Mouse (Mus musculus): ENCODE measurements at regions not wholly inside any gene's neighbourhood (a gene's known extent, or its start where the extent isn't known, plus 50 kb on each side); places are given as distances from the start of the nearest gene placed in this dataset.

DNA sequence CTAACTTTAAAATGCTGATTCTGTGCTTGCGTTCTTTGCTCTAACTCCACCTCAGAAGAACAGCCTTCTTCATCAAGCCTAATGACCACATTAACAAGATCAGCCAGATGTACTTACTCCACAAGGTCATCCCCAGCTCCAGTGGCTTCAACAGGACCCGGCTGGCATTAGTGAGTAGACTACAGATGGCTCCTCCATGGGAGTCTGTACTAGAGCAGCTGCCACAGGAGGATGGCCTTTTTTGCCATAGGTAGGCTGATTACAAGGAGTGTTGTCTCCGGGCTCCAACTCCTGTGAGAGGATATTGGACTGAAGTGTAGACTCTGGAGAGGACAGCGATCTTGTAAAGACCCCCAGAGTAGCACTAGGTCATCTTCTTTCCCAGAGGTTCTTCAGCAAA, 729.7 kb downstream of the Galc start:
- no peak for DNase-seq

DNA sequence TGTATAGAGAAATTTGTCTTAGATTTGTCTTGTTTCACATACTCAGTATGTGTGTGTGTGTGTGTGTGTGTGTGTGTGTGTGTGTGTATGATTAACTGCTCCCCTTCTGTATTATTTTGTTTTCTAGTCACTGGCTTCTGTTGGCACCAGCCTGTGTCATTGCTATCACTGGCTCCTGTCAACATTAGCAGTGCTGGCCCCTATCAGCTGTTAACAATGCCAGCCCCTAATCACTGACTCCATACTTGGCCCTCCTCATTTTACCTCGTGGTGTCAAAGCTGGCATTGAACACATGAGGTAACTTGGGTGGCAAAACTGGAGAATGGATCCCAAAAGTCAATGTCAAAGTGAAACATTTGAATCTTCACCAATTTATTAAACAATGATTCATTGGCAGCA, 733.3 kb downstream of the Galc start:
- no peak for DNase-seq

DNA sequence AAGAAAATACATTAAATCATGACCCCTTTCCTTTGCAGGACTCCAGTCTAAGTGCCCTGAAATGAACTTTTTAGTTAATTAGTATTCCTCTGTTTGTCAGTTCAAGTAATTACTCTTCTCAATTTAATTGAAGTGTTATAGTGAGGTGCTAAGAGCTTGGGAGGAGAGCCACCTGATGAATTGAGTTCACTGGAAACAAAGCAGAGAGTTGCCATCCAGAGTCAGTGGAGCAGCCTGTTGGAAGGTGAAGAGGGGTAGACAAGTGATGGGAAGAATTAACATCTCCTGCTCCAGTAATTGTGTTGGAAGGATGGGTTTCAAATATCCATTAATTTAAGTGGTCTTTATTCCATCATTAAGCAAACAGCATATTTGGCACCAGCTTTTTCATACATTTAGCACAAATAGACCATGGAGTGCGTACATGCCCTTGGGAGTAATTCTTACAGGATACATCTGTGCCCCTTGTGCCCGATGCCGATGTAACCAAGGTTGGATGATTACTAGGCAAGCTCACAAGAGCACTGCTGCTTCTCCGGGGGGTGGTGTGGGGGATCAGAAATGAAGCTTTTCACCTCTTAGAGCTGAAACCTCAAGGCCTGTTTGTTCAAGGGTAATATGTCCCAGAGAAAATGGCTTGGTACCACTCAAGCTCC, 739.3 kb downstream of the Galc start:
- no peak for DNase-seq

DNA sequence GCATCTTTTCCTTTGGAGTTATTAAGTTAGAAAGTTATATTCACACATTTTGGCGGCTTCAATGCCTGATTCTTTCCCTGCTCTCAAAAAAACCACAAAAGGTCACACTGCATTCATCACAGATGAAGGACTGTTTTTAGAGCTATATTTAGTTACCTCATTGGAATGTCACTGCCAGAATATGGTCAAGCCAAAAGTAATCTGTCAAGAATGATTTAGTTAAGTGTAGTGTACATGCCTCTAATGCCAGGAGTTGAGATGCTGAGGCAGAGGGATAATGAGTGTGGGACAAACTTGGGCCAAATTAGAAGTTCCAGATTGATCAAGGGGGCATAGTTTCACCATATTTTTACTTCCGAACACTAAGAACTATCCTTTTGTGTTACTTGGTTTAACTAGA, 741.7 kb downstream of the Galc start:
- DNase-seq, result no peak

DNA sequence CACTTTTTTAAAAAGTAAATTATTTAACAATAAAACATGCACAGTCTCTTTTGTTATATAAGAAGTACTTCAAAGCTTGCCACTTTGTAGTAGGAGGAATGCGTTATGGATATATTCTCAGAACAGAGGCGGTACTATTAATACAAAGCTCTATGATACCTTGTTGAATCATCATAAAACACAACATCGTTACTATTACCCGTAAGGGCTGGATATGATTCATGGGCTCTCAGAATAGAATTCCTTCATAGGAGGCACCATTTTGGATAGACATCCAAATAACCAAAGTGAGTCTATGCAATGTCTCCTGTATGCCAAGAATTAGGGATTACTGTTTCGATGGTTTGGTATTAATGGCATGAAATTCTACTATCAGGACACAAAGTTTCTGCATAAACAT, 743.5 kb downstream of the Galc start:
- no peak for DNase-seq

DNA sequence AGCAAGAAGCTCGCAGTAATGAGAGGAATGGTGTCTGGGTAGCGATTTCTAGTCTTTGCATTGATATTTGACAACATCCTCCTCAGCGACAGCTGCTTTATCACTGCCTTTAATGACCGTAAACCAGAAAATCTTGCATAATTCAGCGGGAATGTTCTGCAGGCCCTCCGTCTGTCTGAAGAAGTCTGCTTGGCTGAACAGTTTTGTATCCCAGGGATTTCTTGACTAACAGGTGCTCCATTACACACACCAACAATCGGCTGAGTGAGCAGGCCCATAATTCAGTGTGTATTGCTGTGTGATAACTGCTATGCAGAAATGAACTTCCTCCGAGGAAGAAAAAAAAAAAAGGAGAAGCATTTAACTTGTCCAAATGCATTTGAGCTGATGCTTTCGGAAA, 747.4 kb downstream of the Galc start:
- DNase-seq, result no peak

DNA sequence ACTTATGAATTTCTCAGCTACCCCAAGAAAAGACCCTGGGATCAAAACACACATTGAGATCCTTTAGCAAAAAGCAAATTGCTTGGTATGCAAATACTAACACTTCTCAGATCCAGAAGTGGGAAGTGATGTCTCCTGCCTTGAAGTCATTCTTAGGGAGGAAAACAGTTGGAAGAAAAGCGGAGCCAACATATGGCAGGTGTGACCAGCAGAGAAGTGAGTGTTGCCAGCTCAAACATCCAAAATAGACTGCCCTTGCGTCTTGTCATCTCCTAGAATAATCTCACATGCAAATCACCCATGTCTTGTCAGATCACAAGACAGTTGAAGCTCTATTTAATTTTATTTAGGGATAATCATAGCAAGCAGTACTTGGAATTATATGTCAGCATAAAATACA, 757.8 kb downstream of the Galc start:
- DNase-seq, result no peak

DNA sequence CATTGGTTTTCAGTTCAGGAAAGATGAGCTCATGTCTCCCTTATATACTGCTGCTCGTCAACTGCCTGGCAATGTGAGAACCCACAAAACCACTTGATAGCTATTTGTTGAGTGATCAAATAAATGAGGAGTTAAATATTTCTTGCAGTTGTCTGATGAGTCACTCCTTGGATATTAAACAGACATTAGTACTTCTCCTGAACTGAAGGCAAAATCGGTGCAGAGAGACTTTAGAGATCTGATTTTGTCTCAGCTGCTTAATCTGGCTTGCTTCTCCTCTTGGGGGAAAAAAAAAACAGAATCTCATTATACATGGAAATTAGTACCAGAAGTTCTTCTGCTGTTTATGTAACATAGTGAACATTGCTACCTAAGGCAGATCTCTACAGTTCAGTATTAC, 775.7 kb downstream of the Galc start:
- DNase-seq, result no peak

DNA sequence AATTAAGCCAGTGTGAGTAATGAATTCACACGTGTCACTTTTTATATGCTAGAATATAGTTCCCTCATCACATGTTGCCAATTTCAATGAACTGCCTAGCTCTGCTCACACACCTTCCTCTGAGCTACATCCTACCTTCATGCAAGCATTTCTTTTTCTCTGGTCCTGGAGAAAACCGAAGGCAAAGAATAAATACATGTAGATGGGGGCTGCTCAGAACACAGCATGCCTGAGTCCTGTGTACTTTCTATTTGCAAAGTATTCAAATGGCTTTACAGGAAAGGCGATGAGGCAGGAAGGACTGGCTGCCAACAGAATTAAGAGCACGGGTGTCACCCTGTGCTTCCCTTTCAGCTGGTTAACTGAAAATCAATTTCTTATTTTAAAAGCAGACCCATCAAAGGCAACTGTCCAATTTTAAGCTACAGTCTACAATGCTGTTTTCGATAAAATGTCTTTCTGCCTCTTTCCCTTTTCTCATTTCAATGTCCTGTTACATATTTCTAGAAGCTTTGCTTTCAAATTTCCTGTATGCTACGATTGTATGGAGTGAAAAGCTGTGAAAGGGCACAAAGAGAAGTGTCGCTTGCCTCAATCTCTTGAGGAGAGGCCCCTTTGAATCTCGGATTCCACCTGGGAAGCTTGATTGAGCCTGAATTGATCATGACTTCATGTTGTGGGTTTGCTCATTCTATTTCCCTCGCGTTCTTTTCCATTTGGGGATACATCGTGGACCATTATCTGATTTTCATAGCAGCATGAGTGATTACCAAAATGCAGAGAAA, 782.6 kb downstream of the Galc start:
- DNase-seq, result no peak

DNA sequence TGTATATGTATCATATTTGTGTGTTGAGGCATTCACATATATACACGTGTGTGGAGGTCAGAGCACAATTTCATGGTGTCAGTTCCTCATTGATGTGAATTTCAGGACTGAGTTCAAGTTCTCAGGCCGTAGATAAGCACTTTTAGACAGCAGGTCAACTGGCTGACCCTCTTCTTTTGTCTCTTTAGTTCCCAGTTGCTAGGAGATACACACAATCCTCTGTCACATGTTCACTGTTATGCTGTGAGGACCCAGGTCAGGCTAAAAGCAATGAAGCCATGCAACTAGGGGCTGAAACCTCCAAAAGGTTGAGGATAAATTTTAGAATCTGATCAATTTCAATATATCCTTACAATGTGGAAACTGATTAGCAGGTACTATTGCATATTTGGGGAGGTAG, 783.5 kb downstream of the Galc start:
- no peak for DNase-seq

DNA sequence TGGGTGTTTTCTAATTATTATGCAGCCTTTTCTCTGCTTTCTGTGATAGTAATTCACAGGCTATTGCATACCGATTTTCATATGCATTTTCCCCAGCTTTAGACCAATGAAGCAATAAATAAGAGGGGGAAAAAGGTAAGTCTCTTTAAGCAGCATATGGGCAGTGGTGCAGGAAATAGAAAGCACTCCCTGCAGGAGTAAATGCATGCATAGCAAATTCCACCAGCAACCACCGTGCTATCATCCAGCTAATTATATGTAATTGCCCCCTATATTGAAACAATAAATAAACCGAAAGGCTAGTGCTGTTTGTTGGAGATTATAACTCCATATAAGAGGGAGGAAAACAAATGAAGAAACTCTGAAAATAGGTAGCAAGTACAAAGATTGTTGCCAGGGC, 790.1 kb downstream of the Galc start:
- DNase-seq, result no peak

DNA sequence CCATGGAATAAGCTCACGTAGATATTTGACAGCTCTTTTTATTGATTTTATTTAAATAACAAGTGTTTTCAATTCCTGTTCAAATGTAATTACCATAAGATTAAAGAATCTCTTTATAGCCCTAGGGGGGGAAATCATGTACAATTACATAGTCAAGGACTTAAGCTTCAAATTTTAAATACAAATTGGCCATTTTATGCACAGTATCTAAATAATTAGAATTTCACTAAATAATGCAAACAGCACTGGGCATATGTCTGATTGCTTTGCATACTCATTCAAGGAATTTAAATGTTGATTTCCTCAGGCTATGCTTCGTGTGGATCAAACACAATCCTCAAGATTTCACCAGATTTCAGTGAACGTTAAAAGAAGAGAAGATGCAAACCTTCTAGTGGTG, 823.1 kb downstream of the Galc start:
- DNase-seq, result no peak

DNA sequence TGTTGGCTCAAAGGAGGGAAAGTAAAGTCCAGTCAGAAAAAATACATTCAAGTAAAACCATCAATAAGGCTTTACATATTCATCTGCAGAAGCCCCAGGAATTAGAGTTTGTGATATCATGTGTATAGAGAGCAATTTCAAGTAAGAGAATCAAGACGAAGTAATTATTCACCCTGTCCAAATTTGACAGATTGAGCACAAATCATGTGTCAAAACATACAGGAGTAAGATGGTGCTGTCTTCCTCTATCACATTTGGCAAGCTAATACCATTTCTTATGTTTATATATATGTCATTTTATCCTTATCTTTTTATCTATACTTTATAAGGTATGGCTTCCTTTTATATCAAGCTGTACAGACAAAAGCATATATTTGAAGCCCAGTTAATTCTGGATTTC, 825.2 kb downstream of the Galc start:
- no peak for DNase-seq

DNA sequence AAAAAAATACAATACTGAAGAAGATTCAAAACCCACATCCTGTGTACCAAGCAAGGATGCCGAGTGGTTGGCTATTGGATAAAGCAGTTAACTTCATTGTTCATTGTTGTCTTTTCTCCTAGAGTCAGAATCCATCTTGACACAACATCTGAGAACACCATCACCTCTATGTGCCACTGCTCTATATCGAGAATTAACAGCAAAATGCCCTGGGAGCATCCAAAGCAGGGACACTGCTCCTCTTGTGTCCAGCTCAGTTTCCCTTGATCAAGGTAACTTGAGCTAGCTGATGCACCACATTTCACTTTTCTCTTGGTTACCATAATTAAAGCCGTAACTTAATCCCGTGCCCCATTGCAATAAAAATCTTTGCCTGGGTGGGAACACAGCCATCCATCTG, 826.6 kb downstream of the Galc start:
- DNase-seq, result no peak

DNA sequence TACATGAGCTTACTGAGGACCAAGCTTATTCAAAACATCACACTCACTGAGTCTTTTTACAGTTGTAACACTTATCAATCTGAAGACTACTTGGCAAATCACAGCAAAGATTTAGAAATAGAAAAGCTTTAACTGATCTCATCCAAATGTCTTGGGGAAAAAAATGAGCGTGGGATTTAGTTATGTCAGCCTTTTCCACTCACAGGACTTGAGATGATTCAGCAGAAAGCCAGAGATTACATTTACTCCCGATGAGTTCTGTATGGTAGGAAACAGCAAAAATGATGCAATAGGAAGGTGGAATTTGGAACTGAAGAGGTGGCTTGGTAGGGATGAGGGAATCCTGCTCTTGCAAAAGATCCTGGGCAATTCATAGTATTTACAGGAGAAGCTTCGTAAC, 831.0 kb downstream of the Galc start:
- DNase-seq, result no peak

DNA sequence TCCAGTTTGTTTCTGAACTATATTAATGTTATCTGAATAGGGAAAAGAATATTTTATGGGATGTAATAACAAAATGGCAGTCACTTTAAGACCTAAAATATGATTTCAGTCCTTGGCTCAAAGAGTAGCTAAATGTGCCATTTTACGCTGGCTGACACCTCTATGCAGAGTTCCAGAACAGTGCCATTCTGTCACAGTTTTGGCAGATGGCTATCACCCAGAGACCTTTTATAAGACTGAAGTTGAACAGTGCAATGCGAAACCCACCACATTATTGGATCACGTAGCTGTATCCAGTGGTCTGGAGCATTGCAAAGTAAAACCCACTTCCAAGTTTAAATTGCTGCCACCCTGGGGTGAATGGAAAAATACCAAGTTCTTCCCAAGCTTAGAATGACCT, 834.5 kb downstream of the Galc start:
- DNase-seq, result no peak

DNA sequence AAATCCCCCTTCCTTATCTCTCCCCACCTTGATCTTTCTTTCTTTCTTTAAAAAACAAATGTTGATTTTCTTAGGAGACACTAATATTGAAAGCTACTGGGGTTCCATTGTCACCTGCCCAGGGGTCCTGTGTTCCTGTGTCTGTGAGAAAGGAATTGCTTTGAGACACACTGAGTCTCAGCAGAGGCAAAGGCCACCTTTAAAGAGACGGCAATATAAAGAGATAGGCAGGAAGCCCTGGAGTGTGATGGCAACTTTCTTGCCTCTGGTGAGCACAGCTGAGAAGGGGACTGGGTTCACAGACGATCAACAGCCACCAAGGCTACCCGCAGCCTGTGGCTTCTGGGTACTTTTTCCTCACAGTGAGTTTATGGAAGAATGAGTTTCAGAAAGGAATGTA, 855.8 kb downstream of the Galc start:
- no peak for DNase-seq

DNA sequence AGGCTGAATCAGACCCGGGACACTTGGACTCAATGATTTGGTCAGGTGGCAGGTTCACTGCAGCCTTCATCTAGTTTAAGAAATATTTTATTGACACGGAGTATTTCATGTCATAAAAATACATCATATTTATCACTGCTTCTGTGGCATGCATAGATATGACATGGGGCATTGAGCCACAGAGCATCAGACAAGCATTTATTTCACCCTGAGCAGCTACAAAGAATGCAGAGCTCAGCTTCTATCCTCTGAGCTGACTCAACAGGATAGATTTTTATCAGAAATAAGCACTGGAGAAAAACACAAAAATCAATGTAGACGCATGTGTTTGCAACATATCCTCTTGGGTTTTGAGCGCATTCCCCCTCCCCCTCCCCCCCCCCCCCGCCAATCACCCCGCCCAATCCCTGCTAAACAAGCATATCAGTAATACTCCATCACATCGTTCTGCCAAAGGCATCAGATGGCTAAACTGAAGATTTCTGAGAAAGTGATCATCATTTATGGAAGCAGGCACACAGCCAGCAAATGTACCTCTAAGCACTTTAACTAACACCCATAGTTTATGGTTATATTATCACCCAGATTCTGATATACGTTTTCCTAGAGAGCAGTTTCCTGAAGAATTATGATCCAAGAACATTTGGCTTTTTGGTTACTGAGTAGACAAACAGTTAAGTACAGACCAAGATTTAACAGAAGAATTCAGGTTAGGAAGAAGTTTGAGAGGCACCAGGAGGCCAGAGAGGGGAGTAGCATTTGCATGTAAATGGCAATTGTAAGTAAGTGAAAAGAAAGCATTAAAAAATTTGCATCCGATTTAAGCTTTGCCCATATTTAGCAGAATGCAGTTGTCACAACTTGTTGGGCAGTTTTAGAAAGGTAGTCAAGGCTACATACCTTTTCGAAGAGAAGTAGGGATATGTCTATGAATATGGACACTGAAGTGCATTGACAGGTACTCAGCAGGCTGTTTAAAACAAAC, 856.6 kb downstream of the Galc start:
- DNase-seq, result no peak

DNA sequence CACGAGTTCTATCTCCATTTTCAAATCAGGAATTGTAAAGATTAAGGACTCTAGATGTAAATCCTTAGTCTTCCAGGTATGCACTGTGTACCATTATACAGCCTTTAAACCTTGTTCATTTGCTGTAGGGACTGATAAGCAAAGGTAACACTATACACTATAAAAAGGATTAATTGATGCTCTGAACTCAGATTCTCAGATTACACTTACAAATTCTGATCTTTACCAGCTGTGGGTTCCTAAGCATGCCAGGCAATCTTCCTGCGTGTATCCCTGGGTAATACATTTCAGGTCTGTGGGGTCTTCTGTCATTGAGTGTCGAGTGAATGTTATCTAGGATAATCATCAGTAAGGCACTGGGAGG, 860.7 kb downstream of the Galc start:
- no peak for DNase-seq

DNA sequence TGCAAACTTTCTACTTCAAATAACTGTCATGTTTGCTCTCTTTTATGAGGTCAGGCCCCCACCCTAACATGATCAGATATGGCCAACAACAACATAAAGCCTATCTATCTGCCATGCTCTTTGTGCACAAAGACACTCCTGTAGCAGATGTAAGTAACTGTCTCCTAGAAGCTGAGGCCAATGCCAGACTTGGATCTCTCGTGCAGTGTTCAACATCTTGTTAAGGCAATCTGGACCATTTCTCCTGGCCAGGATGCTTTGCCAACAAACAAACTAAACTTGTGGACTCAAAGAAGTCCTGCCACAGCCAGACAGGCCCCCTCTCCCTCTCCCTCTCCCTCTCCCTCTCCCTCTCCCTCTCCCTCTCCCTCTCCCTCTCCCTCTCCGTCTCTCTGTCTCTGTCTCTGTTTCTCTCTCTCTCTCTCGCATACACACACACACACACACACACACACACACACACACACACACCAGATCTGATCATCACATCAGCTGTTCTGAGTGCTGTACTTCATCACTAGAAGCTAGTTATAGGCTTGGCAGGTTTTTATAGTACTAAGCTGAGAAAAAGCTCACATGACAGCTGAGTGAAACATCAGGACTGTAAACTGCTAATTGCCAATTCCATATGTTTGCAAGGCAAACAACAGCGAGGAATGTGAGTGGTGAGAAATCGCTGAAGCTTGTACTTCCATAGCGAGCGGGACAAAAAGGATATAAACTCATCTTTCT, 861.2 kb downstream of the Galc start:
- no peak for DNase-seq

DNA sequence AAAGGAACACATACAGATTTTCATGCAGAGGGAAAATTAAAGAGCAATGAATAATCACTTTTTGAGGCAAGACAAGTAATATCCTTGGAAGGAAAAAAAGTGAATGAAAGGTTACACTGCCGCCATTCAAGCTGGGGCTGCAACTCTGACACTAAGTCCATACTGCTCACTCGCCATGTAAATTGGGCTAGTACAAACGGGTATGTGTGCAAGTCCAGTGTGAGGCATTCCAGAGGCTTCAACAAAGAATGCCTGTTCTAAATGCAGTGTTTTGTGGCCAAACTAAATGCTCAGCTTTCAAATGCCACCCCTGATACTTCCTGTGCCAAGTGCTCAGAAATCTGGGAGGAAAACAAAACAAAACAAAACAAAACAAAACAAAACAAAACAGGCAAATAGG, 897.5 kb downstream of the Galc start:
- DNase-seq, result no peak

DNA sequence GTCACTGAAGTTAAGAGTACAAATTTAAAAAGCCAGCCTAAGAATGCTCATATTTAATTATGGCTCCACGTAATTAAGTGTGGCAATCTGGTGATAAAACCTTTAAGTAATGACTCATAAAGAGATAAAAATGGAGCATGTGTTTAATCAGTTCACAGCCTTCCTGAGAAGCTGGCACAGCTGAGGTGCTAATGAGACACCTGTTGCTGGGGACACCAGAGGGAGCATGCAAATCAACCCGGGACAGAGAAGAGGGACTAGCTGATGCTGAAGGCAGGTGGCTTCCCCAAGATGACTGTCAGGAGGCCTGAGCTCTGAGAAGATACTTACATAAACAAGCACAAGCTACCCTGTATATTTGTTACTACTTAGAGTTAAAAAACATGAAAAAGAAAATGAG, 898.6 kb downstream of the Galc start:
- no peak for DNase-seq

DNA sequence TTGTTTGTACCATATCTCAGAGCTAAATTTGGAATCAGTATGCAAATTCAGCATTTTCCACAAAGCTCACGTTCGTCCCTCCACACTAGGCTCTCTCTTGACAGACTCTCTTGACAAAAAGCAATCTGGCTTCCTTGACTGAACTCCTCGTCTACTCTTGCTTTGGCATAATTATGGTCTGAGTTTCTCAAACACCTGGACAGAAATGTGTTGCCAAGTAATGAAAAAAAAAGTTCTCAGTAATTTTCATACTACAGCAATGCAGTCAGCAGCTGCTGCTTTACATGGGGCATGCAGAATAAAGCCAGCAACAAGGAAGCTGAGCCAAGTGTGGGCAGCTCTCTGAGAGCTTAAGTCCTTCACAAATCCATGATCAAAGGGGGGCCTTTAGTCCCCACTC, 932.7 kb downstream of the Galc start:
- DNase-seq, result no peak

Data from kidney, postnatal 25 days (tissue).